Mouse (Mus musculus) testis, adult 2 months (tissue): ENCODE measurements at regions not wholly inside any gene's neighbourhood (a gene's known extent, or its start where the extent isn't known, plus 50 kb on each side); places are given as distances from the start of the nearest gene placed in this dataset.

Experiments used
- H3K27ac ChIP-seq: fragments of 200-500 bp; 2 replicates; pipeline ENCODE4 v1.5.1; 2012; ENCODE audit warnings: low read depth, low read length; ENCODE audit not compliant: control insufficient read depth, insufficient read depth
- H3K27me3 ChIP-seq: fragments of 200-500 bp; 2 replicates; pipeline ENCODE4 v1.6.1; 2012; ENCODE audit warnings: mild to moderate bottlenecking, low read length, moderate library complexity; ENCODE audit not compliant: control insufficient read depth, insufficient read depth
- H3K36me3 ChIP-seq: fragments of 200-500 bp; 2 replicates; pipeline ENCODE4 v1.6.1; 2012; ENCODE audit warnings: mild to moderate bottlenecking, low read length; ENCODE audit not compliant: control insufficient read depth, insufficient read depth
- H3K4me1 ChIP-seq: fragments of 200-500 bp; 2 replicates; pipeline ENCODE4 v1.6.1; 2012; ENCODE audit warnings: low read length; ENCODE audit not compliant: control insufficient read depth, insufficient read depth
- H3K4me3 ChIP-seq: fragments of 200-500 bp; 2 replicates; pipeline ENCODE4 v1.5.1; 2012; ENCODE audit warnings: low read depth, mild to moderate bottlenecking, low read length, moderate library complexity, mixed read lengths; ENCODE audit not compliant: control insufficient read depth
- CTCF ChIP-seq: fragments of 200-500 bp; IDR thresholded peaks from 2 replicates; pipeline ENCODE4 v1.5.1; 2012; ENCODE audit warnings: low read depth, mild to moderate bottlenecking, inconsistent platforms, low read length, moderate library complexity; ENCODE audit not compliant: control insufficient read depth, insufficient read depth, insufficient replicate concordance
- POLR2A ChIP-seq: fragments of 200-500 bp; IDR thresholded peaks from 2 replicates; pipeline ENCODE4 v1.6.1; 2012; ENCODE audit warnings: low read depth, mild to moderate bottlenecking, inconsistent platforms, low read length, moderate library complexity; ENCODE audit not compliant: control insufficient read depth

- TF ChIP-seq CTCF = no peak
- no peak for TF ChIP-seq POLR2A
These were observed 487.5 kb downstream of the Ipmk start for GRCm38 (mm10) chr10:71835018-71835417.

DNA sequence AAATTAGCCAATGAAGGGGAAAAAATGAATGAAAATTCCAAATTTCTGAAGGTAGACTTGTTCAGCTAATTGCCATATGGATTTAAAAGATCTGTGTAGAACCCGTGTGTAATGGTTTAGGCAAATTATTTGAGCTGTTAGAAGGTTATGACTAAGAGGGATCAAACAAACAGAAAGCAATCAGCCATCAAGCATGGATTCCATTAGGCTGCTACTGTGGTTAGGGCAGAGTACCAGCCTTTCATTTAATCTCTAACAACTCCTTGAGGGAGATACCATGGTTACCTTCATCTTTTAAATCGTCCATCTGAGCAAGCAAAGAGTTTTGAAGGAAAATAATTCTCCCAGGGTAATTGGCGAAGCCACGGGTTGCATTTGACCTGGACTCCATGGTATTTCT is 509.5 kb downstream of the Ipmk start:
- Histone ChIP-seq H3K4me1 (no peaks in the 10 kb centered on the region), H3K27ac (no peak overlapping the region), H3K4me3 (no peak overlapping the region), H3K27me3 (no peaks in the 10 kb centered on the region), H3K36me3 (no peaks in the 10 kb centered on the region)
- TF ChIP-seq POLR2A = no peak
- TF ChIP-seq CTCF = no peak

More at GRCm38 (mm10) chr10:71835018-71835417, 487.5 kb downstream of the Ipmk start:
- H3K36me3 ChIP-seq = no peaks in the 10 kb centered on the region
- H3K4me1 ChIP-seq = no peaks in the 10 kb centered on the region
- H3K27me3 ChIP-seq = no peaks in the 10 kb centered on the region
- H3K27ac ChIP-seq = no peak overlapping the region
- no peak overlapping the region for H3K4me3 ChIP-seq

DNA sequence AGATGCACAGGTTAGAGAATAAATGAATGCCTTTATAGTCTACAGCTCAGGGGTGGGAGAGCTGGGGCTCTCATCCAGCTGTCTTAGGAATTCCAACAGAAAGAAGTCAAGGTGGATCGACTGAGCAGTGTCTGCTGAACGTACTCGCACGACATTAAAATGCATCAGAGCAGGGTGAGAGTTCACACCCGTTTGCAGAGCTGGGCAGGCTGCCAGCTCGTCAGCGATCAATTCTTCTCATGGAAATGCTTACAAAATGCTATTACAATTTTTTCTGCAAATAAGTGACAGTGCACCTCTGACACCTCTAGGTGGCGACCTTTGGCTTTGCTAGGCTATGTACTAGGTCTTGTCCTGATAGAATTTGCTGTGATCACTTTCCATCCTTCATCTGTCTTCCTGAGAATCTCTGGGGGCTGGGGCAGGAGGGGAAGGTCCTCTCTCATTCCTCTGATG is 510.0 kb downstream of the Ipmk start:
- H3K4me3 ChIP-seq = no peak overlapping the region
- no peak for TF ChIP-seq CTCF
- no peak for TF ChIP-seq POLR2A
- H3K4me1 ChIP-seq = no peaks in the 10 kb centered on the region
- no peaks in the 10 kb centered on the region for H3K36me3 ChIP-seq
- no peak overlapping the region for H3K27ac ChIP-seq
- no peaks in the 10 kb centered on the region for H3K27me3 ChIP-seq

DNA sequence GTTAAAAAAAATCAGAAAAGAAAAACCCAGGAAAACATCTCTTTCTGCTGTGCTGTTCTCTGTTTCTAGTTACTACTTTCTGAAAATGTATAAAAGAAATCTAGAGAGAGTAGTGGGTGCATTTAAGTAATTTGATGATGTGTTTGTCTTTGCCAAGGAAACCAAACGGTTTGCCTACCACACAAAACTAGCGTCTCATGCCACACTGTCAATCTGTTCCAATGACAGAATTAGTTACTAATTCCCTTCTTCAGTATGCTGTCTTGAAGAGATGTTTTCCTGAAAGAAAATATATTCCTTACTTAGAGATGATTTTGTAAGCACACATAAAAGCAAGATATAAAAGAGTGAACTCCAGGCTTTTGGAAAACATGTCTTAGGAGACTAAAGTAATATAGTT is 546.2 kb downstream of the Ipmk start:
- no peak overlapping the region for H3K27ac ChIP-seq
- H3K36me3 ChIP-seq = no peaks in the 10 kb centered on the region
- no peaks in the 10 kb centered on the region for H3K27me3 ChIP-seq
- TF ChIP-seq POLR2A (no peak), CTCF (no peak)
- H3K4me1 ChIP-seq = no peaks in the 10 kb centered on the region
- H3K4me3 ChIP-seq = no peak overlapping the region

DNA sequence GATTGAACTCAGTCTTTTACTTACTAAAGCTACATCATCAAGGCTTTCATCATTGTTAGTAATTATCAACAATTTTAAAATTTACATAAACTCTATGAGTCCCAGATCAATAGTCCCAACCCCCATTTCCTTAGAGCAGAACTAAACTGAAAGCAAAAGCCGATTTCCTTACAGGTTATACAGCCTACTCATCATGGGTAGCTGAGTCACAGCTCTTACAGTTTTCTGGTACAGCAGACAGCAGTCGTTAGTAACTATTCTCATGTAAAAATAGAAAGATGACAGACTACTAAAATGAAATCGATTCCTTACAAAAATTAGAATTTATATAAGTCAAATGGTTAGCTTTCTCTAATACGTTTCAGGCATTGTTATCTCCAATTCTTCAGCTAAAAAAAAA is 557.5 kb downstream of the Ipmk start:
- H3K4me3 ChIP-seq = no peak overlapping the region
- H3K4me1 ChIP-seq = no peaks in the 10 kb centered on the region
- TF ChIP-seq POLR2A (no peak), CTCF (no peak)
- H3K27ac ChIP-seq = no peak overlapping the region
- H3K27me3 ChIP-seq = no peaks in the 10 kb centered on the region
- H3K36me3 ChIP-seq = no peaks in the 10 kb centered on the region
